7 mouse cellular contexts compared by ENCODE assay signal in the genomic region with DNA sequence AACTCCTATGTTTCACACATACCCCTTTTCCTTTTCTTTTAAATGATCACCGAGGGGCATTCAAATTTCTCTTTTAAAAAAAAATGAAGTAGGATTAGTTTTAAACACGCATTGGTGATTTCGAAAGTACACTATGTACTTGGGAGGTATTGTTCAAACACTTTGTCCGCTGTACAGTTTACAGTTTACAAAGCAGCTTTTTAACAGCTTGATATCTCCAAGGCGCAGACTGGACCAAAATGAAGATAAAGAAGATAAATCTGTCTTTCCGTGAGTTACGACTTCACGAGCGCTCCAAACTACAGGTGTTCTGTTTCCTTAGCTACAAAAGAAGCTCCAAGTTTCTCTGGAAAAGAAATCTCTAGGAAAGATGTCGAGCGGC. TPM values are rescaled to one million over a fixed set of nuclear protein-coding genes. Genes with fewer than 3 reads are reported as not detected.
DNase-seq lines count a peak whose midpoint lies in the region; ATAC-seq and TF ChIP-seq lines count a peak whose summit lies in the region.

No protein-coding gene starts in this region.

- peaks cover 3% of the 10 kb centered on the region for H3K36me3 ChIP-seq in testis, adult 2 months (ENCODE audit: control insufficient read depth, insufficient read depth, low read length)
- H3K36me3 ChIP-seq in forebrain, embryonic 14.5 days (ENCODE audit: control insufficient read depth, insufficient read depth, low read length): peaks cover 5% of the 10 kb centered on the region
- no peaks in the 10 kb centered on the region for H3K36me3 ChIP-seq in liver, embryonic 14.5 days (replicated peaks; ENCODE audit: control insufficient read depth, insufficient read depth, low read depth)
- H3K36me3 ChIP-seq in stomach, postnatal 0 days (ENCODE audit: control insufficient read depth, insufficient read depth, low read length): no peaks in the 10 kb centered on the region

- no peak for ATAC-seq in forebrain, embryonic 14.5 days
- ATAC-seq in liver, embryonic 14.5 days (ENCODE audit: insufficient read depth): no peak
- ATAC-seq in stomach, postnatal 0 days (ENCODE audit: low FRiP score, low TSS enrichment): no peak

- no peak for TF ChIP-seq POLR2A in testis, adult 2 months (IDR thresholded peaks at IDR 0.05; ENCODE audit: control insufficient read depth, low read depth, low read length)

- H3K4me2 ChIP-seq in forebrain, embryonic 14.5 days (ENCODE audit: low read length): peak overlapping the region; percentile 97
- H3K4me2 ChIP-seq in liver, embryonic 14.5 days (ENCODE audit: low read depth): peak overlapping the region; percentile 70
- H3K4me2 ChIP-seq in stomach, postnatal 0 days (replicated peaks; ENCODE audit: low read depth): peak overlapping the region; percentile 99

- H3K27ac ChIP-seq in testis, adult 2 months (ENCODE audit: control insufficient read depth, insufficient read depth, low read depth, low read length): peak overlapping the region; percentile 76
- H3K27ac ChIP-seq in forebrain, embryonic 14.5 days (ENCODE audit: low read depth, low read length): no peak overlapping the region
- no peak overlapping the region for H3K27ac ChIP-seq in liver, embryonic 14.5 days
- H3K27ac ChIP-seq in stomach, postnatal 0 days (replicated peaks): peak overlapping the region; percentile 30

- peak overlapping the region; percentile 93 for H3K4me3 ChIP-seq in testis, adult 2 months (ENCODE audit: control insufficient read depth, low read depth, low read length)
- peak overlapping the region; percentile 69 for H3K4me3 ChIP-seq in forebrain, embryonic 14.5 days (ENCODE audit: low read depth, low read length)
- H3K4me3 ChIP-seq in liver, embryonic 14.5 days (ENCODE audit: insufficient read depth in 1 of 2, low read depth in 2 of 2, low read length in 2 of 2): peak overlapping the region; percentile 51 to 60
- H3K4me3 ChIP-seq in stomach, postnatal 0 days (ENCODE audit: low read depth, low read length): peak overlapping the region; percentile 71

- no peak for TF ChIP-seq CTCF in testis, adult 2 months (IDR thresholded peaks at IDR 0.05; ENCODE audit: control insufficient read depth, insufficient read depth, insufficient replicate concordance, low read depth, low read length)
- no peak for TF ChIP-seq CTCF in liver, embryonic 14.5 days (IDR thresholded peaks at IDR 0.05; ENCODE audit: low read depth)
- TF ChIP-seq CTCF in stomach, postnatal 0 days (IDR thresholded peaks at IDR 0.05; ENCODE audit: low read depth): no peak

- peak overlapping the region; percentile 70 for H3K9ac ChIP-seq in forebrain, embryonic 14.5 days (ENCODE audit: low read length)
- H3K9ac ChIP-seq in liver, embryonic 14.5 days (replicated peaks): peak overlapping the region; percentile 2
- H3K9ac ChIP-seq in stomach, postnatal 0 days (ENCODE audit: low read length): peak overlapping the region; percentile 74

- H3K4me1 ChIP-seq in testis, adult 2 months (ENCODE audit: control insufficient read depth, insufficient read depth, low read length): peaks cover 2% of the 10 kb centered on the region
- peaks cover 6% of the 10 kb centered on the region for H3K4me1 ChIP-seq in forebrain, embryonic 14.5 days (ENCODE audit: control insufficient read depth, insufficient read depth, low read length)
- peaks cover 3 to 6% of the 10 kb centered on the region in 2 experiments; a peak in 2 of 4 replicates for H3K4me1 ChIP-seq in liver, embryonic 14.5 days (replicated peaks; ENCODE audit: control insufficient read depth in 2 of 2, insufficient read depth in 2 of 2, low read length in 1 of 2)
- H3K4me1 ChIP-seq in stomach, postnatal 0 days (replicated peaks; ENCODE audit: control insufficient read depth, insufficient read depth): peaks cover 3% of the 10 kb centered on the region; the same call in 1 of the 2 replicates

- H3K27me3 ChIP-seq in testis, adult 2 months (ENCODE audit: control insufficient read depth, insufficient read depth, low read length): no peaks in the 10 kb centered on the region
- no peaks in the 10 kb centered on the region for H3K27me3 ChIP-seq in forebrain, embryonic 14.5 days (replicated peaks; ENCODE audit: control insufficient read depth, insufficient read depth, low read length)
- H3K27me3 ChIP-seq in liver, embryonic 14.5 days (ENCODE audit: control insufficient read depth, insufficient read depth, low read length): no peaks in the 10 kb centered on the region
- no peaks in the 10 kb centered on the region for H3K27me3 ChIP-seq in stomach, postnatal 0 days (ENCODE audit: control insufficient read depth, insufficient read depth, low read length)

- TF ChIP-seq EP300 in liver, embryonic 14.5 days (IDR thresholded peaks at IDR 0.05; ENCODE audit: low read depth): no peak; the same call in 1 of the 2 replicates
- TF ChIP-seq EP300 in stomach, postnatal 0 days (optimal IDR thresholded peaks at IDR 0.05): no peak

- DNase-seq in testis, postnatal 10 days (ENCODE audit: low spot score): no peak
- DNase-seq in forebrain, embryonic 14.5 days (ENCODE audit: low spot score): no peak
- DNase-seq in liver, embryonic 14.5 days (ENCODE audit: low read depth in 3 of 3, low spot score in 3 of 3): peak in 1 of 3 experiments; percentile 14
- no peak for DNase-seq in stomach, postnatal 0 days (ENCODE audit: low spot score)
- no peak for DNase-seq in embryo, embryonic 11 days
- no peak for DNase-seq in left cerebral cortex, adult 11 months (ENCODE audit: low spot score)

- no peaks in the 10 kb centered on the region for H3K9me3 ChIP-seq in forebrain, embryonic 14.5 days (replicated peaks; ENCODE audit: control insufficient read depth, low read length)
- H3K9me3 ChIP-seq in liver, embryonic 14.5 days (ENCODE audit: control insufficient read depth, low read length): no peaks in the 10 kb centered on the region
- H3K9me3 ChIP-seq in stomach, postnatal 0 days (ENCODE audit: control insufficient read depth, low read length): no peaks in the 10 kb centered on the region

- 22% methylated on average over 11 of the region's 11 CpGs for WGBS in forebrain, embryonic 14.5 days
- 9% methylated on average over 11 of the region's 11 CpGs for WGBS in liver, embryonic 14.5 days (ENCODE audit: insufficient replicate concordance)
- WGBS in stomach, postnatal 0 days: 8% methylated on average over 11 of the region's 11 CpGs

RNA-seq across cellular contexts. Expression of a gene that starts 0.7 kb away (rescaled TPM):
- polyA plus RNA-seq in testis, adult 2 months (2012; rRNA removed): 35.3 and 37.8 TPM in 2 replicates
- polyA plus RNA-seq in forebrain, embryonic 14.5 days (2014; fragmentation: Nextera tagmentation; extraction: Ambion mirVana): 15.1 and 16.7 TPM in 2 replicates
- polyA plus RNA-seq in liver, embryonic 14.5 days (2012; rRNA removed): 0.81 and 1.1 TPM in 2 replicates
- polyA plus RNA-seq in liver, embryonic 14.5 days (2014; fragmentation: Nextera tagmentation; extraction: Ambion mirVana): 1.5 and 2.3 TPM in 2 replicates
- polyA plus RNA-seq in stomach, postnatal 0 days (2015; fragmentation: Nextera tagmentation; extraction: Ambion mirVana): 10.3 and 11.5 TPM in 2 replicates

RNA-seq across cellular contexts. Expression of a gene that starts 0.7 kb away (rescaled TPM):
- polyA plus RNA-seq in testis, adult 2 months (2012; rRNA removed): 34.4 and 36.9 TPM in 2 replicates
- polyA plus RNA-seq in forebrain, embryonic 14.5 days (2014; fragmentation: Nextera tagmentation; extraction: Ambion mirVana): 0.46 and 0.52 TPM in 2 replicates
- 0.03 and 0.04 TPM in 2 replicates for polyA plus RNA-seq in liver, embryonic 14.5 days (2012; rRNA removed)
- 0.08 and 0.14 TPM in 2 replicates for polyA plus RNA-seq in liver, embryonic 14.5 days (2014; fragmentation: Nextera tagmentation; extraction: Ambion mirVana)
- polyA plus RNA-seq in stomach, postnatal 0 days (2015; fragmentation: Nextera tagmentation; extraction: Ambion mirVana): 0.04 TPM in 1 of 2 replicates, not detected in the other

RNA-seq across cellular contexts. Expression of a gene that starts 9.6 kb away (rescaled TPM):
- 3.2 and 4.9 TPM in 2 replicates for polyA plus RNA-seq in testis, adult 2 months (2012; rRNA removed)
- polyA plus RNA-seq in forebrain, embryonic 14.5 days (2014; fragmentation: Nextera tagmentation; extraction: Ambion mirVana): not detected in 2 replicates
- polyA plus RNA-seq in liver, embryonic 14.5 days (2012; rRNA removed): not detected in 2 replicates
- polyA plus RNA-seq in liver, embryonic 14.5 days (2014; fragmentation: Nextera tagmentation; extraction: Ambion mirVana): not detected in 2 replicates
- 0.07 TPM in 1 of 2 replicates, not detected in the other for polyA plus RNA-seq in stomach, postnatal 0 days (2015; fragmentation: Nextera tagmentation; extraction: Ambion mirVana)

RNA-seq across cellular contexts. Expression of a gene that starts 26.7 kb away (rescaled TPM):
- polyA plus RNA-seq in testis, adult 2 months (2012; rRNA removed): 1.2 and 1.3 TPM in 2 replicates
- 1.9 and 2.5 TPM in 2 replicates for polyA plus RNA-seq in forebrain, embryonic 14.5 days (2014; fragmentation: Nextera tagmentation; extraction: Ambion mirVana)
- polyA plus RNA-seq in liver, embryonic 14.5 days (2012; rRNA removed): 0.23 and 0.56 TPM in 2 replicates
- polyA plus RNA-seq in liver, embryonic 14.5 days (2014; fragmentation: Nextera tagmentation; extraction: Ambion mirVana): 0.14 and 0.15 TPM in 2 replicates
- polyA plus RNA-seq in stomach, postnatal 0 days (2015; fragmentation: Nextera tagmentation; extraction: Ambion mirVana): 1.1 and 1.2 TPM in 2 replicates

RNA-seq across cellular contexts. Expression of a gene that starts 51.3 kb away (rescaled TPM):
- 101 and 134 TPM in 2 replicates for polyA plus RNA-seq in testis, adult 2 months (2012; rRNA removed)
- polyA plus RNA-seq in forebrain, embryonic 14.5 days (2014; fragmentation: Nextera tagmentation; extraction: Ambion mirVana): not detected in 2 replicates
- 0.02 TPM in 1 of 2 replicates, not detected in the other for polyA plus RNA-seq in liver, embryonic 14.5 days (2012; rRNA removed)
- not detected in 2 replicates for polyA plus RNA-seq in liver, embryonic 14.5 days (2014; fragmentation: Nextera tagmentation; extraction: Ambion mirVana)
- polyA plus RNA-seq in stomach, postnatal 0 days (2015; fragmentation: Nextera tagmentation; extraction: Ambion mirVana): not detected in 2 replicates

Comparison
In these comparisons a context has a peak if more than half of its experiments do, and no peak if none do; other contexts are left out.
1. H3K27ac ChIP-seq: peak in testis, adult 2 months (single experiment) and stomach, postnatal 0 days (single experiment); none in forebrain, embryonic 14.5 days (single experiment) and liver, embryonic 14.5 days (single experiment).
2. H3K9ac ChIP-seq: peak in every context shown above with its lines; median percentile 74 in stomach, postnatal 0 days; 70 in forebrain, embryonic 14.5 days; 2 in liver, embryonic 14.5 days.
3. RNA of a gene that starts 0.7 kb away (polyA plus RNA-seq): 34.4 to 36.9 TPM in testis, adult 2 months; 0.46 to 0.52 TPM in forebrain, embryonic 14.5 days, 0.03 to 0.14 TPM in liver, embryonic 14.5 days and 0.04 TPM in stomach, postnatal 0 days; every median in the first group is over 10 times any median in the second.
4. Peak in every context shown above with its lines, with median percentiles within 50 percentile points of each other: H3K4me3 ChIP-seq and H3K4me2 ChIP-seq.